8 mouse cellular contexts compared by ENCODE assay signal in the genomic region with DNA sequence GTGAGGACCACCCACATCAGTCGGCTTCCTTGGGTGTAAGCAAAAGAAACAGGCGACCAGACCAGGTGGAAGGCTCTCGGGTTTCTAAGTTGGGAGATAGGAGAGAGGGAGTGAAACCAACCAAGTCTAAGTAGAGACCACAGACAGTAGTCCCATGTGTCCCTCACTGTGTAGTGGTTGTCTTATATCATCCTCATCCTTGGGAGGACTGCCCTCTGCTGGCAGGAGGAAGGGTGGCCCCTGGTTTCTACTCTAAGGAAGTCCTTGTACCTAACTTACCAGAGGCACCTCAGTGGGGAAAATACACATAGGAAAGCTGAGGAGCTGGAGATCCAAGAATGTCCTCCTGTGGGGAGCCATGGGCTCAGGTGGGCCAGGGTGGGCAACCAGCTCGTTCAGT. TPM values are rescaled to one million over a fixed set of nuclear protein-coding genes. Genes with fewer than 3 reads are reported as not detected.
DNase-seq lines count a peak whose midpoint lies in the region; ATAC-seq and TF ChIP-seq lines count a peak whose summit lies in the region.

No protein-coding gene starts in this region.

- no peak for ATAC-seq in heart, embryonic 12.5 days (ENCODE audit: insufficient number of reproducible peaks, low FRiP score)
- ATAC-seq in embryonic facial prominence, embryonic 12.5 days (ENCODE audit: insufficient number of reproducible peaks, insufficient read depth, low FRiP score, low TSS enrichment) = 0 out of 2 replicates have a peak, but pooled peaks have one; percentile 68
- ATAC-seq in intestine, embryonic 15.5 days = peak; percentile 61; the same call in 1 of the 2 replicates
- no peak for ATAC-seq in midbrain, postnatal 0 days (ENCODE audit: low FRiP score)

- peaks cover 23% of the 10 kb centered on the region for H3K27me3 ChIP-seq in heart, embryonic 12.5 days (replicated peaks)
- no peaks in the 10 kb centered on the region for H3K27me3 ChIP-seq in embryonic facial prominence, embryonic 12.5 days
- no peaks in the 10 kb centered on the region for H3K27me3 ChIP-seq in intestine, embryonic 15.5 days (replicated peaks)
- H3K27me3 ChIP-seq in midbrain, postnatal 0 days (ENCODE audit: insufficient read depth, low read length) = no peaks in the 10 kb centered on the region

- DNase-seq in heart, adult 18-20 months = peak; percentile 17 to 60
- peak; percentile 78 for DNase-seq in adrenal gland, postnatal 14 days
- peak; percentile 33 to 47 for DNase-seq in left cerebral cortex, adult 8-10 months (ENCODE audit: low spot score in 2 of 2)
- DNase-seq in midbrain, postnatal 0 days (ENCODE audit: low spot score) = peak; percentile 50
- DNase-seq in thymus, postnatal 14 days = peak; percentile 55

- H3K36me3 ChIP-seq in heart, embryonic 12.5 days = no peaks in the 10 kb centered on the region
- no peaks in the 10 kb centered on the region for H3K36me3 ChIP-seq in embryonic facial prominence, embryonic 12.5 days
- H3K36me3 ChIP-seq in intestine, embryonic 15.5 days = no peaks in the 10 kb centered on the region
- H3K36me3 ChIP-seq in midbrain, postnatal 0 days (ENCODE audit: insufficient read depth, low read length) = no peaks in the 10 kb centered on the region

- H3K27ac ChIP-seq in heart, embryonic 12.5 days (ENCODE audit: poor library complexity, severe bottlenecking) = no peak overlapping the region
- no peak overlapping the region for H3K27ac ChIP-seq in embryonic facial prominence, embryonic 12.5 days
- H3K27ac ChIP-seq in intestine, embryonic 15.5 days = no peak overlapping the region
- H3K27ac ChIP-seq in midbrain, postnatal 0 days (ENCODE audit: low read depth, low read length) = no peak overlapping the region

- H3K9me3 ChIP-seq in heart, embryonic 12.5 days (replicated peaks) = no peaks in the 10 kb centered on the region
- no peaks in the 10 kb centered on the region for H3K9me3 ChIP-seq in embryonic facial prominence, embryonic 12.5 days
- H3K9me3 ChIP-seq in intestine, embryonic 15.5 days = no peaks in the 10 kb centered on the region
- no peaks in the 10 kb centered on the region for H3K9me3 ChIP-seq in midbrain, postnatal 0 days (ENCODE audit: low read length)

- 41% methylated on average over 4 of the region's 4 CpGs for WGBS in heart, embryonic 12.5 days
- WGBS in embryonic facial prominence, embryonic 12.5 days = 35% methylated on average over 4 of the region's 4 CpGs
- 42% methylated on average over 4 of the region's 4 CpGs for WGBS in intestine, embryonic 15.5 days
- WGBS in midbrain, postnatal 0 days = 46% methylated on average over 4 of the region's 4 CpGs

- H3K4me2 ChIP-seq in heart, embryonic 12.5 days = no peak overlapping the region
- no peak overlapping the region for H3K4me2 ChIP-seq in embryonic facial prominence, embryonic 12.5 days (replicated peaks)
- H3K4me2 ChIP-seq in intestine, embryonic 15.5 days (replicated peaks) = no peak overlapping the region
- no peak overlapping the region for H3K4me2 ChIP-seq in midbrain, postnatal 0 days (ENCODE audit: low read depth, low read length, poor library complexity, severe bottlenecking)

- H3K4me1 ChIP-seq in heart, embryonic 12.5 days (replicated peaks) = no peaks in the 10 kb centered on the region
- H3K4me1 ChIP-seq in embryonic facial prominence, embryonic 12.5 days = no peaks in the 10 kb centered on the region
- H3K4me1 ChIP-seq in intestine, embryonic 15.5 days (replicated peaks) = no peaks in the 10 kb centered on the region
- no peaks in the 10 kb centered on the region; the same call in 1 of the 2 replicates for H3K4me1 ChIP-seq in midbrain, postnatal 0 days (ENCODE audit: insufficient read depth, low read length)

- H3K9ac ChIP-seq in heart, embryonic 12.5 days = no peak overlapping the region
- H3K9ac ChIP-seq in embryonic facial prominence, embryonic 12.5 days = no peak overlapping the region
- no peak overlapping the region for H3K9ac ChIP-seq in intestine, embryonic 15.5 days
- H3K9ac ChIP-seq in midbrain, postnatal 0 days (replicated peaks; ENCODE audit: low read length, poor library complexity, severe bottlenecking) = no peak overlapping the region

- no peak overlapping the region for H3K4me3 ChIP-seq in heart, embryonic 12.5 days
- H3K4me3 ChIP-seq in embryonic facial prominence, embryonic 12.5 days = no peak overlapping the region
- H3K4me3 ChIP-seq in intestine, embryonic 15.5 days (replicated peaks) = no peak overlapping the region
- H3K4me3 ChIP-seq in midbrain, postnatal 0 days (ENCODE audit: low read depth, low read length) = no peak overlapping the region

- TF ChIP-seq CTCF in midbrain, postnatal 0 days (IDR thresholded peaks at IDR 0.05) = peak; percentile 68

RNA-seq across cellular contexts. Expression of a gene that starts 23.8 kb away (rescaled TPM):
- total RNA-seq in heart, adult 18-20 months (2021) = not detected
- polyA plus RNA-seq in heart, embryonic 12.5 days (2016; fragmentation: Nextera tagmentation; extraction: Ambion mirVana) = not detected in 2 replicates
- not detected in 2 replicates for total RNA-seq in adrenal gland, postnatal 14 days (2021)
- 0.24 and 0.47 TPM in 2 replicates for polyA plus RNA-seq in embryonic facial prominence, embryonic 12.5 days (2016; fragmentation: Nextera tagmentation; extraction: Ambion mirVana)
- polyA plus RNA-seq in intestine, embryonic 15.5 days (2015; fragmentation: Nextera tagmentation; extraction: Ambion mirVana) = 0.09 TPM in 1 of 2 replicates, not detected in the other
- total RNA-seq in left cerebral cortex, adult 8-10 months (2022) = under 1 TPM in 1 of 4 experiments, not detected in 3; 0.37 TPM
- total RNA-seq in midbrain, postnatal 0 days (2014; rRNA removed) = 0.33 TPM in 1 of 2 replicates, not detected in the other
- 0.44 and 0.55 TPM in 2 replicates for polyA plus RNA-seq in midbrain, postnatal 0 days (2015; fragmentation: Nextera tagmentation; extraction: Ambion mirVana)

RNA-seq across cellular contexts. Expression of a gene that starts 44.5 kb away (rescaled TPM):
- total RNA-seq in heart, adult 18-20 months (2021) = under 1 TPM; 0.28 to 0.35 TPM
- polyA plus RNA-seq in heart, embryonic 12.5 days (2016; fragmentation: Nextera tagmentation; extraction: Ambion mirVana) = 0.13 and 0.20 TPM in 2 replicates
- 0.26 and 0.33 TPM in 2 replicates for total RNA-seq in adrenal gland, postnatal 14 days (2021)
- 0.28 and 0.31 TPM in 2 replicates for polyA plus RNA-seq in embryonic facial prominence, embryonic 12.5 days (2016; fragmentation: Nextera tagmentation; extraction: Ambion mirVana)
- polyA plus RNA-seq in intestine, embryonic 15.5 days (2015; fragmentation: Nextera tagmentation; extraction: Ambion mirVana) = 0.63 and 1.1 TPM in 2 replicates
- under 1 TPM in 1 of 4 experiments, not detected in 3; 0.14 TPM for total RNA-seq in left cerebral cortex, adult 8-10 months (2022)
- 0.24 and 0.38 TPM in 2 replicates for total RNA-seq in midbrain, postnatal 0 days (2014; rRNA removed)
- 0.09 and 0.25 TPM in 2 replicates for polyA plus RNA-seq in midbrain, postnatal 0 days (2015; fragmentation: Nextera tagmentation; extraction: Ambion mirVana)

Comparison
In these comparisons a context has a peak if more than half of its experiments do, and no peak if none do; other contexts are left out.
1. ATAC-seq: peak in embryonic facial prominence, embryonic 12.5 days (single experiment) and intestine, embryonic 15.5 days (single experiment); none in heart, embryonic 12.5 days (single experiment) and midbrain, postnatal 0 days (single experiment).
2. Peak in every context shown above with its lines, with median percentiles within 50 percentile points of each other: DNase-seq.